Mouse (Mus musculus) c-Kit-positive CD71-negative TER-119-negative erythroid progenitor cells, embryonic 14.5 days (primary cell): ENCODE measurements around the gene Coq7.
A peak's percentile ranks its signal among the peaks of the same experiment; 100 is the strongest.

Experiments
- DNase-seq: peaks from one replicate; pipeline ENCODE4 v3.0.0-alpha.2; 2013; ENCODE audit warnings: low read depth

Gene Coq7

GRCm38 (mm10) chr7:118533178-118533578, at the start of gene Coq7:
TSS of gene Coq7 (minus strand) at chr7:118533356.
- peak; percentile 99 for DNase-seq

- DNase-seq = no peak
These were observed 46.8 kb upstream of the Coq7 start for GRCm38 (mm10) chr7:118579938-118580337.

GRCm38 (mm10) chr7:118578269-118578668, 45.1 kb upstream of the Coq7 start:
- no peak for DNase-seq

- DNase-seq = no peak
These were observed 38.9 kb upstream of the Coq7 start for GRCm38 (mm10) chr7:118572039-118572438.

- DNase-seq = no peak
These were observed 38.2 kb upstream of the Coq7 start for GRCm38 (mm10) chr7:118571350-118571749.

GRCm38 (mm10) chr7:118569121-118569543, 36.0 kb upstream of the Coq7 start:
- no peak for DNase-seq

GRCm38 (mm10) chr7:118554290-118554689, 21.1 kb upstream of the Coq7 start:
- DNase-seq = no peak

- no peak for DNase-seq
These were observed 20.7 kb upstream of the Coq7 start for GRCm38 (mm10) chr7:118553881-118554280.

GRCm38 (mm10) chr7:118547451-118547850, 14.3 kb upstream of the Coq7 start:
- no peak for DNase-seq

GRCm38 (mm10) chr7:118544128-118544527, 11.0 kb upstream of the Coq7 start:
- DNase-seq = no peak

- DNase-seq = no peak
These were observed 1.9 kb upstream of the Coq7 start for GRCm38 (mm10) chr7:118535076-118535475.

GRCm38 (mm10) chr7:118534326-118534725, 1.2 kb upstream of the Coq7 start:
- no peak for DNase-seq

- peak; percentile 95 for DNase-seq
These were observed 508 bp downstream of the Coq7 start for GRCm38 (mm10) chr7:118532519-118533177.

GRCm38 (mm10) chr7:118526967-118527366, 6.2 kb downstream of the Coq7 start:
- no peak for DNase-seq

GRCm38 (mm10) chr7:118522077-118522476, 11.1 kb downstream of the Coq7 start:
- DNase-seq = no peak

GRCm38 (mm10) chr7:118519661-118520060, 13.5 kb downstream of the Coq7 start:
- no peak for DNase-seq

- DNase-seq = peak; percentile 37
These were observed 14.5 kb downstream of the Coq7 start for GRCm38 (mm10) chr7:118518687-118519086.

- no peak for DNase-seq
These were observed 15.3 kb downstream of the Coq7 start for GRCm38 (mm10) chr7:118517819-118518218.

- DNase-seq = no peak
These were observed 24.6 kb downstream of the Coq7 start for GRCm38 (mm10) chr7:118508556-118508955.

GRCm38 (mm10) chr7:118503844-118504243, 29.3 kb downstream of the Coq7 start:
- DNase-seq = no peak

GRCm38 (mm10) chr7:118502333-118502732, 30.8 kb downstream of the Coq7 start:
- no peak for DNase-seq

GRCm38 (mm10) chr7:118499784-118500435, 33.2 kb downstream of the Coq7 start:
- DNase-seq = no peak

GRCm38 (mm10) chr7:118498984-118499783, 34.0 kb downstream of the Coq7 start:
- DNase-seq = no peak
